Mouse (Mus musculus): ENCODE measurements around the gene Znhit6. TPM values are rescaled to one million over a fixed set of nuclear protein-coding genes. Genes with fewer than 3 reads are reported as not detected.

The Znhit6 gene
- total and polyA plus RNA-seq, 2 experiments from 2014 or later = 8.1 to 36.6 TPM

DNA sequence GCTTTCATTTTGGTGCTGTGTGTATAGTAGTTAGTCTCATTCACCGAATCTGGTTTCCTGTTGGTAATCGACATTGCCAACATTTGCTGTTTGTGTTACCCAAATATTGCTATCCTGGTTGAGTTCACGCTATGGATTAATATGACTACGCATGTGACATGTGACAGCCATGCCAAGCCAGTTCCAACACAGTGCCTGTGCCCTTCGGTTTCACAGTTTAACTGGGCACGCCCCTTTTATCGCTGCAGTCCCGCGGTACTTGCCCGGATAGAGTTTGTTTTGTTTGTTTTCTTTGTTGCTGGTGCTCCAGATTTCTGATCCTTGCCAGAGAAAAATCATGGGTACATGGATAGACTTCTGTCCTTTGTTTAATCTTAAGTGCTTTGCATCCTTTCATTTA, 19.8 kb upstream of the Znhit6 start:
- ATAC-seq (ENCODE audit: low FRiP score) (no peak), DNase-seq (ENCODE audit: low spot score) (no peak)
- TF ChIP-seq CTCF (IDR thresholded peaks at IDR 0.05) = no peak
- Histone ChIP-seq H3K4me2 (ENCODE audit: low read depth, low read length, poor library complexity, severe bottlenecking) (no peak overlapping the region), H3K27me3 (ENCODE audit: insufficient read depth, low read length) (no peaks in the 10 kb centered on the region), H3K27ac (ENCODE audit: low read depth, low read length) (no peak overlapping the region), H3K4me3 (ENCODE audit: low read depth, low read length) (no peak overlapping the region), H3K9me3 (ENCODE audit: low read length) (no peaks in the 10 kb centered on the region), H3K4me1 (ENCODE audit: insufficient read depth, low read length) (no peaks in the 10 kb centered on the region), H3K36me3 (ENCODE audit: insufficient read depth, low read length) (no peaks in the 10 kb centered on the region), H3K9ac (replicated peaks; ENCODE audit: low read length, poor library complexity, severe bottlenecking) (no peak overlapping the region)
- 90% methylated on average over 10 of the region's 10 CpGs for WGBS

DNA sequence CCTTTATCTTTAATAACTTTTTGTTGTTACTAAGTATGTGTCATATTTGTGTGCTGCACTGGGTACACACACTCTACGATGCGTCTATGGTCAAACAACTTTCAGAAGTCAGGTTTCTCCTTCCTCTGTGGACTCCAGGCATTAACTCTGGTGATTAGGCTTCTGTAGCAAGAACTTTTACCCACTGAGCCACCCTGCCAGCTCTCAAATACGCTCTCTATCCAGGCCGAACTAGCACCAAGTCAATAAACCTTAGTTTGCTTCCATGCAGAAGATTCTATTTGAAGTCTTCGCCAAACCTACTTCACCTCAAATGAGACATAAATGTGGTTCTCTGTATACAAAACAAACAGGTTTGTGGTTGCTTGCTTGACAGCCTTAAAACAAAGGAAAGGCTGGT, 16.3 kb upstream of the Znhit6 start:
- 91% methylated on average over 5 of the region's 5 CpGs for whole genome bisulfite sequencing
- no peaks in the 10 kb centered on the region for H3K36me3 ChIP-seq (ENCODE audit: insufficient read depth, low read length)

GRCm38 (mm10) chr3:145560117-145560516, 15.9 kb upstream of the Znhit6 start:
- TF ChIP-seq CTCF (IDR thresholded peaks at IDR 0.05) = no peak
- DNase-seq (ENCODE audit: low spot score) (no peak), ATAC-seq (ENCODE audit: low FRiP score) (no peak)
- no peaks in the 10 kb centered on the region for H3K4me1 ChIP-seq (ENCODE audit: insufficient read depth, low read length)
- H3K27ac ChIP-seq (ENCODE audit: low read depth, low read length) = no peak overlapping the region
- WGBS = 85% methylated on average over 4 of the region's 4 CpGs
- H3K9me3 ChIP-seq (ENCODE audit: low read length) = no peaks in the 10 kb centered on the region
- H3K4me2 ChIP-seq (ENCODE audit: low read depth, low read length, poor library complexity, severe bottlenecking) = no peak overlapping the region
- H3K27me3 ChIP-seq (ENCODE audit: insufficient read depth, low read length) = no peaks in the 10 kb centered on the region
- H3K4me3 ChIP-seq (ENCODE audit: low read depth, low read length) = no peak overlapping the region
- H3K36me3 ChIP-seq (ENCODE audit: insufficient read depth, low read length) = no peaks in the 10 kb centered on the region
- no peak overlapping the region for H3K9ac ChIP-seq (replicated peaks; ENCODE audit: low read length, poor library complexity, severe bottlenecking)

More for the DNA sequence above, 16.3 kb upstream of the Znhit6 start:
- no peak for TF ChIP-seq CTCF (IDR thresholded peaks at IDR 0.05)
- Histone ChIP-seq H3K4me2 (ENCODE audit: low read depth, low read length, poor library complexity, severe bottlenecking) (no peak overlapping the region), H3K4me1 (ENCODE audit: insufficient read depth, low read length) (no peaks in the 10 kb centered on the region), H3K27ac (ENCODE audit: low read depth, low read length) (no peak overlapping the region), H3K9ac (replicated peaks; ENCODE audit: low read length, poor library complexity, severe bottlenecking) (no peak overlapping the region), H3K4me3 (ENCODE audit: low read depth, low read length) (no peak overlapping the region), H3K9me3 (ENCODE audit: low read length) (no peaks in the 10 kb centered on the region), H3K27me3 (ENCODE audit: insufficient read depth, low read length) (no peaks in the 10 kb centered on the region)
- no peak for DNase-seq (ENCODE audit: low spot score)
- no peak for ATAC-seq (ENCODE audit: low FRiP score)

- Histone ChIP-seq H3K27ac (ENCODE audit: low read depth, low read length) (no peak overlapping the region), H3K4me1 (ENCODE audit: insufficient read depth, low read length) (peaks cover 8% of the 10 kb centered on the region; the same call in 1 of the 2 replicates), H3K36me3 (ENCODE audit: insufficient read depth, low read length) (peaks cover 12% of the 10 kb centered on the region), H3K4me2 (ENCODE audit: low read depth, low read length, poor library complexity, severe bottlenecking) (no peak overlapping the region), H3K4me3 (ENCODE audit: low read depth, low read length) (no peak overlapping the region), H3K9ac (replicated peaks; ENCODE audit: low read length, poor library complexity, severe bottlenecking) (no peak overlapping the region), H3K27me3 (ENCODE audit: insufficient read depth, low read length) (no peaks in the 10 kb centered on the region), H3K9me3 (ENCODE audit: low read length) (no peaks in the 10 kb centered on the region)
- TF ChIP-seq CTCF (IDR thresholded peaks at IDR 0.05) = no peak
- no peak for ATAC-seq (ENCODE audit: low FRiP score)
- DNase-seq (ENCODE audit: low spot score) = no peak
- 83% methylated on average over 3 of the region's 3 CpGs for WGBS
Observed at GRCm38 (mm10) chr3:145574468-145574867, 1.5 kb upstream of the Znhit6 start.

DNA sequence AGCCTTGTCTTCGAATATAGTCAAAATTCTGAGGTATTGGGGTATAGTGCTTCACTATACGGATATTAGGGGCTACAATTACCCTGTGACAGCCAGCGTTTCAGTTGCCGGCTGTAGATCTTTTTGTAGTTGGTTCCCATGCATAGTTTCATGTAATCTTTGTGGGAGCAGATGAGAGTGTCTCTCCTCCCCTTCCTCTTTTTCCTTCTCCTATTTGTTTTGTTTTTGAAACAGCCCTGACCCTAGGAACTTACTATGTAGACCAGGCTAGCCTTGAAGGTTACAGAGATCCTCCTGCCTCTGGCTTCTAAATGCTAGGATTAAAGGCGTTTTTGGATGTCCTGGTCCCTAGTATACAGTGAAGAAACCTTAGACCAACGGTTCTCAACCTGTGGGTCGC, 665 bp upstream of the Znhit6 start:
- Histone ChIP-seq H3K4me2 (ENCODE audit: low read depth, low read length, poor library complexity, severe bottlenecking) (peak overlapping the region; percentile 80; the same call in 1 of the 2 replicates), H3K9me3 (ENCODE audit: low read length) (no peaks in the 10 kb centered on the region), H3K27me3 (ENCODE audit: insufficient read depth, low read length) (no peaks in the 10 kb centered on the region), H3K4me1 (ENCODE audit: insufficient read depth, low read length) (peaks cover 8% of the 10 kb centered on the region; the same call in 1 of the 2 replicates), H3K36me3 (ENCODE audit: insufficient read depth, low read length) (peaks cover 12% of the 10 kb centered on the region), H3K27ac (ENCODE audit: low read depth, low read length) (no peak overlapping the region), H3K4me3 (ENCODE audit: low read depth, low read length) (no peak overlapping the region), H3K9ac (replicated peaks; ENCODE audit: low read length, poor library complexity, severe bottlenecking) (no peak overlapping the region)
- no peak for DNase-seq (ENCODE audit: low spot score)
- ATAC-seq (ENCODE audit: low FRiP score) = no peak; the same call in 1 of the 2 replicates
- no peak for TF ChIP-seq CTCF (IDR thresholded peaks at IDR 0.05)
- 82% methylated on average over 7 of the region's 7 CpGs for WGBS

DNA sequence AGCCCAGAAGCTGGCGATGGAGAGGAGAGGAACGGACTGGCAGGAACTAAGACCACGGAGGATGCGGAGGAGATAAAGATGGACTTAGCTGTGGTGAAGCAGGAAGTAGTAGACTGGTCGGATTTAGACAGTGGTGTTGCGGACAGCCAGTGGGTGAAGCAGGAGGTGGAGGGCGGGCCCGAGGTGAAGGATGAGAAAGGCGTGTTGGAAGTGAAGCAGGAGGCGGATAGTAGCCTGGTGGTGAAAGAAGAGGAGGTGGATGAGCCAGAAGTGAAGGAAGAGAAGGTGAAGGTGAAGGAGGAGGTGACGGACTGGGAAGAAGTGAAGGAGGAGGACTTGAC, 447 bp downstream of the Znhit6 start:
- Histone ChIP-seq H3K4me3 (ENCODE audit: low read depth, low read length) (peak overlapping the region; percentile 69), H3K9me3 (ENCODE audit: low read length) (no peaks in the 10 kb centered on the region), H3K4me1 (ENCODE audit: insufficient read depth, low read length) (peaks cover 8% of the 10 kb centered on the region; the same call in 1 of the 2 replicates), H3K27me3 (ENCODE audit: insufficient read depth, low read length) (no peaks in the 10 kb centered on the region), H3K27ac (ENCODE audit: low read depth, low read length) (peak overlapping the region; percentile 77), H3K4me2 (ENCODE audit: low read depth, low read length, poor library complexity, severe bottlenecking) (peak overlapping the region; percentile 80), H3K9ac (replicated peaks; ENCODE audit: low read length, poor library complexity, severe bottlenecking) (peak overlapping the region; percentile 82), H3K36me3 (ENCODE audit: insufficient read depth, low read length) (peaks cover 18% of the 10 kb centered on the region)
- DNase-seq (ENCODE audit: low spot score) (no peak), ATAC-seq (ENCODE audit: low FRiP score) (no peak; the same call in 1 of the 2 replicates)
- WGBS = under 1% methylated on average over 11 of the region's 11 CpGs
- no peak for TF ChIP-seq CTCF (IDR thresholded peaks at IDR 0.05)
